Mouse (Mus musculus) embryonic fibroblast, embryonic 13.5 days (primary cell): ENCODE results near the gene Olfr577. TPM values are rescaled to one million over a fixed set of nuclear protein-coding genes. Genes with fewer than 3 reads are reported as not detected.

Source experiments
- H3K27ac ChIP-seq: 2 replicates; pipeline ENCODE4 v1.5.1; 2012; ENCODE audit warnings: low read length, control low read depth, inconsistent platforms; ENCODE audit not compliant: insufficient read depth
- H3K4me1 ChIP-seq: 2 replicates; pipeline ENCODE4 v1.6.1; 2011; ENCODE audit warnings: low read length; ENCODE audit not compliant: control insufficient read depth, insufficient read depth
- H3K4me3 ChIP-seq: 2 replicates; pipeline ENCODE4 v1.5.1; 2011; ENCODE audit warnings: mild to moderate bottlenecking, control low read depth, low read length; ENCODE audit not compliant: insufficient read depth
- CTCF ChIP-seq: IDR thresholded peaks from 2 replicates; pipeline ENCODE4 v1.5.1; 2011; ENCODE audit warnings: mild to moderate bottlenecking, control low read depth, low read length, moderate library complexity, borderline replicate concordance; ENCODE audit not compliant: insufficient read depth
- POLR2A ChIP-seq: IDR thresholded peaks from 2 replicates; pipeline ENCODE4 v1.6.1; 2011; ENCODE audit warnings: low read depth, mild to moderate bottlenecking, control low read depth, low read length, moderate library complexity
- polyA plus RNA-seq: library from polyadenylated mRNA; stranded (reverse); fragments of >200 nt; gene quantifications from 2 replicates; pipeline ENCODE4 v1.2.4, GENCODE M21; 2011; ENCODE audit warnings: low read depth; ENCODE audit not compliant: missing spikeins, insufficient read length

Gene Olfr577
- polyA plus RNA-seq, 1 experiment, result not detected

DNA sequence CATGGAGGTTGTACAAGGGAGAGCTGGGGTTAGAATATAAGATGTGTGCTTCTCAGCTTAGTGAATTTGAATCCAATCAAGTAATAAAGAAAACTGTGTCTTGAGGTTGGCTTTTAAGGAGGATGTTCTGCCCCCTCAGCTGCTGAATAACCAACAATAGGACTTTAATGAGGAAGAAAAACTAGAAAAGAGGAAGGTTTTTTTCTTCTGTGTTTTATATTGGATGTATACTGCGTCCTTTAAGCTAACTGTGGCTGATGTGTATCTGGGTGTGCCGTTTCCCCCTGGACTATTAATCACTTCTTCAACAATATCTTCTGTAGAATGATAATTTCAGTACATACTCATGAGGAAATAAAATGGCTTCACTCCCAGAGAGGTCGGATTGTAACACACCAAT is 48.6 kb downstream of the Olfr577 start:
- H3K27ac ChIP-seq, result no peak overlapping the region
- no peaks in the 10 kb centered on the region for H3K4me1 ChIP-seq
- H3K4me3 ChIP-seq, result no peak overlapping the region
- TF ChIP-seq CTCF (no peak), POLR2A (no peak)

DNA sequence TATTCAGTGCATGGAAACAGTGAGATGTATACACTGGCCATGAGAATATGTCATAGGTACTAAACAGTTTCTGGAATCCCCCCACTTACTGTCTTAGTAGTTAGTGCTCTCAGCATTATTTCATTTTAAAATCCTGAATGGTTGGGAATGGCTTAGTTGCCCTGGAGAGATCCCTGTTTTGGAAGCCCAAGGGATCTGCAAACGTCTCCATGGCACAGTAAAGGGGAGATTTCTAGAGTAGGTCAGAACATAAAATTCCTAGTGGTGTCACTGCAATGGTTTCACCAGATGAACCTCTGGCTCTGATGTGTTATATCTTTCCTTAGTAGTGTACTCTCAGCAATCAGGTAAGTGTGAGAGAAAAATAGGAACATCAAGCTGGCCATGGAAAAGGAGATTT is 51.6 kb downstream of the Olfr577 start, which contains the start of gene Olfr572:
Gene Olfr572 (plus strand): TSS at position 301 of the 400 bp plus-strand sequence.
- H3K4me3 ChIP-seq, result no peak within 1 kb of the TSS
- TF ChIP-seq POLR2A, result no peak
- H3K4me1 ChIP-seq, result no peaks in the 10 kb centered on the region

More for the DNA sequence above, 51.6 kb downstream of the Olfr577 start, which contains the start of gene Olfr572:
- H3K27ac ChIP-seq, result no peak within 1 kb of the TSS

Other genes starting within 250 kb of the Olfr577 start
- gene Olfr559, start 248.5 kb downstream of the Olfr577 start, polyA plus RNA-seq, result not detected in 2 replicates
- not detected in 2 replicates for gene Olfr560, start 216.6 kb downstream of the Olfr577 start, polyA plus RNA-seq
- gene Olfr78, start 216.5 kb downstream of the Olfr577 start, polyA plus RNA-seq, result not detected in 2 replicates
- gene Olfr561, start 204.7 kb downstream of the Olfr577 start, polyA plus RNA-seq, result not detected in 2 replicates
- gene Olfr564, start 172.5 kb downstream of the Olfr577 start, polyA plus RNA-seq, result not detected in 2 replicates
- gene Olfr566, start 117.2 kb downstream of the Olfr577 start, polyA plus RNA-seq, result not detected in 2 replicates
- gene Olfr568, start 98.8 kb downstream of the Olfr577 start, polyA plus RNA-seq, result not detected in 2 replicates
- gene Olfr569, start 85.1 kb downstream of the Olfr577 start, polyA plus RNA-seq, result not detected in 2 replicates
- gene Olfr570, start 81.4 kb downstream of the Olfr577 start, polyA plus RNA-seq, result not detected in 2 replicates
- 0.21 TPM in 1 of 2 replicates, not detected in the other for gene Olfr571, start 58.4 kb downstream of the Olfr577 start, polyA plus RNA-seq
- gene Olfr572, start 51.5 kb downstream of the Olfr577 start, polyA plus RNA-seq, result not detected in 2 replicates
- not detected in 2 replicates for gene Olfr573-ps1, start 33.4 kb downstream of the Olfr577 start, polyA plus RNA-seq
- gene Olfr574, start 27.5 kb downstream of the Olfr577 start, polyA plus RNA-seq, result not detected in 2 replicates
- not detected in 2 replicates for gene Olfr575, start 17.2 kb downstream of the Olfr577 start, polyA plus RNA-seq
- gene Olfr576, start 13.3 kb downstream of the Olfr577 start, polyA plus RNA-seq, result not detected in 2 replicates
- not detected in 2 replicates for gene Olfr578, start 13.4 kb upstream of the Olfr577 start, polyA plus RNA-seq
- gene Olfr582, start 62.1 kb upstream of the Olfr577 start, polyA plus RNA-seq, result not detected in 2 replicates
- not detected in 2 replicates for gene Olfr583, start 75.4 kb upstream of the Olfr577 start, polyA plus RNA-seq
- not detected in 2 replicates for gene Olfr584, start 105.9 kb upstream of the Olfr577 start, polyA plus RNA-seq
- not detected in 2 replicates for gene Olfr585, start 121.8 kb upstream of the Olfr577 start, polyA plus RNA-seq
- not detected in 2 replicates for gene Olfr586, start 149.7 kb upstream of the Olfr577 start, polyA plus RNA-seq
- not detected in 2 replicates for gene Olfr588-ps1, start 164.9 kb upstream of the Olfr577 start, polyA plus RNA-seq
- not detected in 2 replicates for gene Olfr589, start 180.4 kb upstream of the Olfr577 start, polyA plus RNA-seq
- not detected in 2 replicates for gene Olfr591, start 202.4 kb upstream of the Olfr577 start, polyA plus RNA-seq
- not detected in 2 replicates for gene Olfr592, start 208.9 kb upstream of the Olfr577 start, polyA plus RNA-seq
- gene Olfr593, start 235.9 kb upstream of the Olfr577 start, polyA plus RNA-seq, result not detected in 2 replicates
- not detected in 2 replicates for gene Olfr594, start 241.1 kb upstream of the Olfr577 start, polyA plus RNA-seq